Mouse (Mus musculus) liver, adult 2 months (tissue): ENCODE results near the gene Abcc5.

ENCODE experiments used
- CTCF ChIP-seq: fragments of 200-500 bp; IDR thresholded peaks from 2 replicates; pipeline ENCODE4 v1.5.1; 2011; ENCODE audit warnings: low read depth, low read length, control low read depth
- POLR2A ChIP-seq: fragments of 200-500 bp; IDR thresholded peaks from 2 replicates; pipeline ENCODE4 v1.6.1; 2011; ENCODE audit warnings: low read length, control low read depth; ENCODE audit not compliant: insufficient read depth; ENCODE audit errors: extremely low read depth

DNA sequence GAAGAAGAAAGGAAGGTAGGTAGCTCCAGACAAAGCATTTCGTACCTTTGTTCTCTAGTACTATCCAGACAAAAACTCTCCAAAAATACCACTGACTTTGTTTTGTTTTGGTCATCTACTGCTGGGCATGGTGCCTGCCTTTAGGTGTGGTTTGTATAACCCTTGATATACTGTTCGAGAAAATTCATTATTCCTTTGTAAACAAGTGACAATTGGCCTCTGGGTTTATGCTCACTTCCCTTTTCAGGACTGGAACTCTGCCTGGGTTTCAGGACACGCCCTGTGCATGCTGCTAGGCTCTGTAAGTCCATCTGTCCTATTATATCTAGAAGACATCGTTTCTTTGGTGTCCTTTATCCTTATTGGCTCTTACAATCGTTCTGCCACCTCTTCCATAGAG, 100.9 kb downstream of the Abcc5 start, which contains the start of gene Cyp2ab1:
- TF ChIP-seq CTCF, result no peak
- no peak for TF ChIP-seq POLR2A
